Mouse (Mus musculus) cerebellum, postnatal 36 days (tissue): ENCODE measurements around the gene Gk.
A peak's percentile ranks its signal among the peaks of the same experiment; 100 is the strongest.

Source experiments
- DNase-seq, 2 experiments: peaks; one replicate each; pipeline ENCODE4 v3.0.0; 2021 to 2022; ENCODE audit warnings: mixed read lengths in 2 of 2

Gene Gk

GRCm38 (mm10) chrX:85776544-85777087 is at the start of gene Gk:
Gene Gk (minus strand): TSS chrX:85776819.
- peak; percentile 93 to 97 for DNase-seq

- no peak for DNase-seq
Measured at GRCm38 (mm10) chrX:85804706-85805376, 28.2 kb upstream of the Gk start.

- no peak for DNase-seq
Measured at GRCm38 (mm10) chrX:85803006-85803405, 26.4 kb upstream of the Gk start.

GRCm38 (mm10) chrX:85797449-85797848 is 20.8 kb upstream of the Gk start:
- no peak for DNase-seq

GRCm38 (mm10) chrX:85778346-85778745 is 1.7 kb upstream of the Gk start:
- DNase-seq = no peak

GRCm38 (mm10) chrX:85777141-85777540 is 522 bp upstream of the Gk start:
- peak in 1 of 2 experiments; percentile 30 for DNase-seq

GRCm38 (mm10) chrX:85775879-85776543 is 608 bp downstream of the Gk start:
- peak in 1 of 2 experiments; percentile 40 for DNase-seq

- no peak for DNase-seq
Measured at GRCm38 (mm10) chrX:85771303-85771702, 5.3 kb downstream of the Gk start.

- DNase-seq = no peak
Measured at GRCm38 (mm10) chrX:85770747-85771146, 5.9 kb downstream of the Gk start.

GRCm38 (mm10) chrX:85768578-85768977 is 8.0 kb downstream of the Gk start:
- DNase-seq = no peak

GRCm38 (mm10) chrX:85756005-85756404 is 20.6 kb downstream of the Gk start:
- DNase-seq = no peak

- DNase-seq = no peak
Measured at GRCm38 (mm10) chrX:85743837-85744236, 32.8 kb downstream of the Gk start.

- DNase-seq = no peak
Measured at GRCm38 (mm10) chrX:85733228-85733627, 43.4 kb downstream of the Gk start.

- DNase-seq = no peak
Measured at GRCm38 (mm10) chrX:85731133-85731938, 45.3 kb downstream of the Gk start.

GRCm38 (mm10) chrX:85721226-85721625 is 55.4 kb downstream of the Gk start:
- peak in 1 of 2 experiments; percentile 10 for DNase-seq

- DNase-seq = no peak
Measured at GRCm38 (mm10) chrX:85710399-85710798, 66.2 kb downstream of the Gk start.

- no peak for DNase-seq
Measured at GRCm38 (mm10) chrX:85705715-85706114, 70.9 kb downstream of the Gk start.

- DNase-seq = no peak
Measured at GRCm38 (mm10) chrX:85683723-85684122, 92.9 kb downstream of the Gk start.

GRCm38 (mm10) chrX:85682125-85682524 is 94.5 kb downstream of the Gk start:
- DNase-seq = no peak

GRCm38 (mm10) chrX:85676808-85677207 is 99.8 kb downstream of the Gk start:
- DNase-seq = peak; percentile 3 to 40
